Comparison of ENCODE assay signal across 9 mouse cellular contexts in the genomic region with DNA sequence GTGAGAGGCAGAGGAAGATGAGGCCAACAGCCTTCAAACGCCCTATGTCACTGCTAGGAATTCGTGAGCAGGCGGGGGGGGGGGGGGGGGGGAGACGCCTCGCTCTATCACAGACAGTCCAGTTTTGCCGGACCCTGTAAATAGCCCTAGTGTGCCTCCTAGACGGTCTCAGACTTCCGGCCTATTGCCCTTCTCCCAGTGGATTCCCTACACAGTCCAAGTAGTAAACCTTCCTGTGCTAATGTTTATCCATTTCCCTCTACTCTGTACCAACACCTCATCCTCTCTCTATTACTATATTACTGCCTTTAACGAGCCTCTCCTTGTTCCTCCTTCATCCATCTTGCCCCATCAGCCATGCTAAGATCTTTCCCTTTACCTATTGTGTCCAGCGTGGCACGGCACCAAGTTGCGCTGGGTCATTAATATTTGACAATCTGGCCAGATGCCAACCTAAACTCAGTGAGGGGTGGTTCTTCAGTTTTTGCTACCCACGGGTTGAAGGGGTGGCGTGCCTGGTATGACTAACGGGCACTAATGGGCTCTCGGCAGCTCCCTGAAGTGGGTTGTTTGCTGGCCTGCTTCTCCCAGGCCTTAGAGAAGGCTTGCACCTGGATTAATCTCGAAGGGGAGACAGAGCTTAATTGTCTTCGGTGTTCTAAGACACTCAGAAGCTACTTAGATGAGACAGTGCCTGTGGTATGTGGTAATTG.
DNase-seq lines count a peak whose midpoint lies in the region.
"Had no signal": no experiment of that assay in that cellular context is flagged by ENCODE, and none has a peak within 500 bp of the region (broad histone marks: within the 10 kb centered on the region; RNA-seq: fewer than 3 reads in every experiment).

No protein-coding gene starts in this region.

- intact Hi-C loops in heart, postnatal 10 days (cut with DNase I), result no loop called here

- peak; percentile 80 for DNase-seq in heart, adult 11 months
- DNase-seq in heart, postnatal 10 days, result no peak
- DNase-seq in ovary, postnatal 10 days (ENCODE audit: low spot score), result peak; percentile 14
- no peak for DNase-seq in ovary, adult 18-20 months (ENCODE audit: low spot score)
- peak; percentile 38 to 56 for DNase-seq in kidney, postnatal 4 days
- DNase-seq in retina, postnatal 7 days (ENCODE audit: low read depth, low spot score), result peak; percentile 16
- DNase-seq in natural killer cell, adult 2 months (ENCODE audit: low spot score in 2 of 2), result no peak
- no peak for DNase-seq in T-cell, adult 2 months (ENCODE audit: low spot score)
- DNase-seq: right cerebral cortex, postnatal 14 days had no signal

Comparison
In these comparisons a context has a peak if more than half of its experiments do, and no peak if none do; other contexts are left out.
1. DNase-seq: peak in heart, adult 11 months (single experiment), ovary, postnatal 10 days (single experiment), kidney, postnatal 4 days (2 of 2) and retina, postnatal 7 days (single experiment); none in heart, postnatal 10 days (0 of 2), ovary, adult 18-20 months (single experiment), natural killer cell, adult 2 months (0 of 2) and T-cell, adult 2 months (single experiment).